Mouse (Mus musculus): ENCODE measurements around the gene Pim3. TPM values are rescaled to one million over a fixed set of nuclear protein-coding genes. Genes with fewer than 3 reads are reported as not detected.

The Pim3 gene
- total and polyA plus RNA-seq, 3 experiments, result 33.6 to 41.6 TPM; not detected in 1

DNA sequence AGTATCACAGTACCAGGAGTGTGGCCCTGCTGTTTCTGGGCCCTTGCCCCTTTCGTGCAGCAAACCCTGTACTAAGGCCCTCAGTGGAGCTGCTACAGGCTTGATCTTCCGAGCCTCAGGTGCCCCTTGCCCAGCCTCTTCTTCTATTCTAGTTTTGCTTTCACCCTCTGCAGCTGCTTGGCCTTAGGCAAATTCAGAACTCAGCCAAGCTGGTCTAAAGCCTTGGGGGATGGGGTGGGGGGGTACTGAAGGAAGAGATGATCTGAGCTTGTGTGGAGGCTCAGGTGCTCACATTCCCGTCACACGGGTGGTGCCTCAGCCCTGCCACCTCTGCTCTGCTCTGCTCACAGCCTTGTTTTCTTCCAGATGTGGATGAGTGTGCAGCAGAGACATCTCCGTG is 38.6 kb upstream of the Pim3 start:
- no peaks in the 10 kb centered on the region for H3K9me3 ChIP-seq (replicated peaks; ENCODE audit: insufficient read depth, low read length)
- TF ChIP-seq POLR2A (IDR thresholded peaks at IDR 0.05; ENCODE audit: control insufficient read depth in 1 of 2, insufficient read depth in 1 of 2, low read depth in 1 of 2, low read length in 2 of 2, poor library complexity in 1 of 2) (no peak), JUND (IDR thresholded peaks at IDR 0.05; ENCODE audit: low read depth, low read length) (no peak), MXI1 (IDR thresholded peaks at IDR 0.05; ENCODE audit: low read depth, low read length) (no peak), POLR2AphosphoS5 (IDR thresholded peaks at IDR 0.05; ENCODE audit: borderline replicate concordance, low read depth, low read length) (no peak), TAL1 (IDR thresholded peaks at IDR 0.05; ENCODE audit: low read length) (no peak), NELFE (IDR thresholded peaks at IDR 0.05; ENCODE audit: low read depth, low read length) (no peak), USF2 (IDR thresholded peaks at IDR 0.05; ENCODE audit: borderline replicate concordance in 1 of 2, insufficient read depth in 1 of 2, low read depth in 1 of 2, low read length in 2 of 2) (no peak), SIN3A (IDR thresholded peaks at IDR 0.05; ENCODE audit: low read length) (no peak), TBP (IDR thresholded peaks at IDR 0.05; ENCODE audit: low read depth, low read length) (no peak), ZMIZ1 (IDR thresholded peaks at IDR 0.05; ENCODE audit: low read depth, low read length) (no peak), SMC3 (IDR thresholded peaks at IDR 0.05; ENCODE audit: low read depth, low read length) (no peak), RCOR1 (IDR thresholded peaks at IDR 0.05; ENCODE audit: low read depth, low read length) (no peak), MAFK (IDR thresholded peaks at IDR 0.05; ENCODE audit: borderline replicate concordance, low read depth, low read length) (no peak), GABPA (IDR thresholded peaks at IDR 0.05; ENCODE audit: low read depth, low read length) (no peak), E2F4 (IDR thresholded peaks at IDR 0.05; ENCODE audit: borderline replicate concordance, low read depth, low read length) (no peak), TCF12 (IDR thresholded peaks at IDR 0.05; ENCODE audit: low read depth, low read length) (no peak), GATA1 (IDR thresholded peaks at IDR 0.05; ENCODE audit: low read depth, low read length) (no peak), ETS1 (IDR thresholded peaks at IDR 0.05; ENCODE audit: low read depth, low read length) (no peak)
- no peak overlapping the region for H3K4me3 ChIP-seq (ENCODE audit: control insufficient read depth in 1 of 2, insufficient read depth in 1 of 2, low read depth in 2 of 2, low read length in 2 of 2)
- H3K36me3 ChIP-seq (ENCODE audit: control insufficient read depth in 1 of 2, insufficient read depth in 2 of 2, low read length in 2 of 2), result peaks cover 1 to 3% of the 10 kb centered on the region in 2 experiments; a peak in 2 of 4 replicates
- H3K27me3 ChIP-seq (ENCODE audit: control insufficient read depth in 1 of 2, insufficient read depth in 2 of 2, low read length in 2 of 2), result no peaks in the 10 kb centered on the region
- H3K27ac ChIP-seq (ENCODE audit: control insufficient read depth, low read depth, low read length), result no peak overlapping the region
- peaks cover 0 to 4% of the 10 kb centered on the region in 2 experiments; a peak in 2 of 4 replicates for H3K4me1 ChIP-seq (ENCODE audit: control insufficient read depth in 1 of 2, insufficient read depth in 2 of 2, low read length in 2 of 2)
- no peak overlapping the region for H3K9ac ChIP-seq (ENCODE audit: control insufficient read depth, low read depth, low read length, poor library complexity, severe bottlenecking)
- H3K79me2 ChIP-seq (ENCODE audit: control insufficient read depth, insufficient read depth, low read length, poor library complexity), result peaks cover 13% of the 10 kb centered on the region
- no peak for DNase-seq (ENCODE audit: low read depth, low spot score)

DNA sequence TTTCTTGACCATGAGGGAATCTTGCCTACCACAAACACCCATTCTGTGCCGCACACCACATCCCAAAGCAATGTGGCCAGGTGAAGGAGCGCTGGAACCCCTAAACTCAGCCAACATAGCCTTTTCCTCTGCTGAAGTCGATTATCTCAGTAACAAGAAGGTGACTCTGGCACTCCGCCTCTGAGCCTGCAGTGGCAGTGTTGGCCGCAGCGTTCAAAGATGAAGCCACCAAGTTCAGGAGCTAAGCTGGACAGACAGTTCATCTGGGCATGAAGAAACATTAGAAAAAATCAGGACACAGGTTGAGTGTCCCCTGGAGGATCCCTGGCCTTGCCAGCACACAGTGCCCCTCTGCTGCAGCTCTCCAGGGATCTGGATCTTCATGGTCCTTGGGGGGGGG is 34.5 kb upstream of the Pim3 start:
- Histone ChIP-seq H3K36me3 (ENCODE audit: control insufficient read depth in 1 of 2, insufficient read depth in 2 of 2, low read length in 2 of 2) (0 out of 4 replicates have a peak, but pooled peaks cover 0 to 1% of the 10 kb centered on the region in 2 experiments), H3K27me3 (ENCODE audit: control insufficient read depth in 1 of 2, insufficient read depth in 2 of 2, low read length in 2 of 2) (no peaks in the 10 kb centered on the region), H3K9ac (ENCODE audit: control insufficient read depth, low read depth, low read length, poor library complexity, severe bottlenecking) (no peak overlapping the region), H3K79me2 (ENCODE audit: control insufficient read depth, insufficient read depth, low read length, poor library complexity) (no peaks in the 10 kb centered on the region), H3K4me3 (ENCODE audit: control insufficient read depth in 1 of 2, insufficient read depth in 1 of 2, low read depth in 2 of 2, low read length in 2 of 2) (no peak overlapping the region), H3K4me1 (ENCODE audit: control insufficient read depth in 1 of 2, insufficient read depth in 2 of 2, low read length in 2 of 2) (no peaks in the 10 kb centered on the region), H3K27ac (ENCODE audit: control insufficient read depth, low read depth, low read length) (no peak overlapping the region), H3K9me3 (replicated peaks; ENCODE audit: insufficient read depth, low read length) (no peaks in the 10 kb centered on the region)
- TF ChIP-seq CHD1 (IDR thresholded peaks at IDR 0.05; ENCODE audit: low read depth, low read length) (no peak), EP300 (IDR thresholded peaks at IDR 0.05; ENCODE audit: low read depth in 1 of 2, low read length in 2 of 2) (no peak), UBTF (IDR thresholded peaks at IDR 0.05; ENCODE audit: borderline replicate concordance, insufficient read depth, low read depth, low read length) (no peak), NRF1 (IDR thresholded peaks at IDR 0.05; ENCODE audit: insufficient read depth, low read depth, low read length, poor library complexity, severe bottlenecking) (no peak), ELF1 (IDR thresholded peaks at IDR 0.05; ENCODE audit: low read depth, low read length) (no peak), TBP (IDR thresholded peaks at IDR 0.05; ENCODE audit: low read depth, low read length) (no peak), CHD2 (IDR thresholded peaks at IDR 0.05; ENCODE audit: low read length) (no peak), GATA1 (IDR thresholded peaks at IDR 0.05; ENCODE audit: low read depth, low read length) (no peak), RAD21 (IDR thresholded peaks at IDR 0.05; ENCODE audit: low read depth, low read length) (no peak), SIN3A (IDR thresholded peaks at IDR 0.05; ENCODE audit: low read length) (no peak), MEF2A (IDR thresholded peaks at IDR 0.05; ENCODE audit: extremely low read depth, insufficient replicate concordance, low read depth, low read length, poor library complexity, severe bottlenecking) (no peak), TAL1 (IDR thresholded peaks at IDR 0.05; ENCODE audit: low read length) (no peak), MAX (IDR thresholded peaks at IDR 0.05; ENCODE audit: low read length) (no peak), HCFC1 (IDR thresholded peaks at IDR 0.05; ENCODE audit: low read depth, low read length) (no peak), MXI1 (IDR thresholded peaks at IDR 0.05; ENCODE audit: low read depth, low read length) (no peak)
- DNase-seq (ENCODE audit: low read depth, low spot score), result no peak

Data from MEL (cell line).